Mouse (Mus musculus): ENCODE results near the gene Wscd2.

GRCm38 (mm10) chr5:113516119-113516872 lies 26.2 kb downstream of the Wscd2 start:
- TF ChIP-seq USF1 (IDR thresholded peaks at IDR 0.05; ENCODE audit: low read depth): no peak
- no peak for TF ChIP-seq POLR2A (IDR thresholded peaks at IDR 0.05; ENCODE audit: insufficient read length, low read depth)
- no peak for TF ChIP-seq E2F4 (IDR thresholded peaks at IDR 0.05; ENCODE audit: insufficient read depth)
- TF ChIP-seq MYOD1 (IDR thresholded peaks at IDR 0.05; ENCODE audit: control insufficient read depth in 1 of 3, insufficient read length in 2 of 3, low read depth in 2 of 3): no peak
- no peak for TF ChIP-seq MAX (IDR thresholded peaks at IDR 0.05; ENCODE audit: low read depth)
- TF ChIP-seq POLR2AphosphoS2 (IDR thresholded peaks at IDR 0.05; ENCODE audit: insufficient read length, low read depth): no peak
- no peak for TF ChIP-seq TCF12 (IDR thresholded peaks at IDR 0.05; ENCODE audit: insufficient read depth, poor library complexity, severe bottlenecking)
- no peak for TF ChIP-seq MYOG (IDR thresholded peaks at IDR 0.05; ENCODE audit: control insufficient read depth in 1 of 3, insufficient read depth in 1 of 3, insufficient read length in 2 of 3, low read depth in 2 of 3)
- TF ChIP-seq TCF3 (IDR thresholded peaks at IDR 0.05; ENCODE audit: insufficient read length, low read depth): no peak
- TF ChIP-seq SRF (IDR thresholded peaks at IDR 0.05; ENCODE audit: control insufficient read depth, insufficient read length, low read depth): no peak
- no peak for TF ChIP-seq CEBPB (IDR thresholded peaks at IDR 0.05; ENCODE audit: insufficient read depth, poor library complexity, severe bottlenecking)
- no peak for TF ChIP-seq REST (IDR thresholded peaks at IDR 0.05; ENCODE audit: insufficient read depth, insufficient read length)
